Mouse (Mus musculus): ENCODE results near the gene Dcaf5. TPM values are rescaled to one million over a fixed set of nuclear protein-coding genes. Genes with fewer than 3 reads are reported as not detected.

Gene Dcaf5
- total RNA-seq, 1 experiment from 2014 or later, result 19.0 TPM

DNA sequence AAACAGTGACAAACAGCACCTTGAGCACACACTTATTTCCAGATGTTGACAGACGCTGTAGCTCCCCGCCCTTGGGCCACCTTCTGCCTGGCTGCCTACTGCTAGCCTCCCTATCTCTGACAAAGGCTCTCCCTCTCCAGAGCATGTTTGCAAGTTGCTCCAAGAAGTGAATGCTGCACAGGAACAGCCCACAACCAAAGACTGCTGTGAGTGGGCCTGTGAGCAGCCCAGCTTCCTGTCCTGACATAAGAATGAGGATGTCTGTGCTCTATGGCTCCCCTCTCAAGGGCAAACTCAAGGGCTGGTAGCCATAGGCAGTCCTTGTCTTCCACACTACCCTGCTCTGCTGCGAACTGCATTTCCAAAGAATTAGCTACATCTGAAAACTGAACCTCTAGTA lies 71.1 kb downstream of the Dcaf5 start:
- no peak for ATAC-seq (replicated peaks; ENCODE audit: low read depth, poor library complexity, severe bottlenecking)

DNA sequence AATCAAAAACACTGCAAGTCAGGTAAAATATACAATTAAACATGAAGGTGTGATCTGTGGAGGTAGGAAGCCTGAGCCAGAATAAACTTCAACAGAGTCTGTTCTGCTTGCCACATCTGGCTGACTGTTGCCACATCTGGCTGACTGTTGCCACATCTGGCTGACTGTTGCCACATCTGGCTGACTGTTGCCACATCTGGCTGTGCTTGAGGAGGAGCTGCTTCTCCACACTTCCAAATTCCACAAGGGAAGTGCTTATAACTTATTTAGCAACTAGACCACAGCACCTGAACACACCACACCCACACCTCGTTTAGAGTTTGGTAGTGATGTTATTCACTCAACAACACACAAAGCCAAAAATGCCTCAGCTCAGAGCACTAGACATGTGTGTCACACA lies 74.7 kb downstream of the Dcaf5 start:
- no peak for ATAC-seq (replicated peaks; ENCODE audit: low read depth, poor library complexity, severe bottlenecking)

DNA sequence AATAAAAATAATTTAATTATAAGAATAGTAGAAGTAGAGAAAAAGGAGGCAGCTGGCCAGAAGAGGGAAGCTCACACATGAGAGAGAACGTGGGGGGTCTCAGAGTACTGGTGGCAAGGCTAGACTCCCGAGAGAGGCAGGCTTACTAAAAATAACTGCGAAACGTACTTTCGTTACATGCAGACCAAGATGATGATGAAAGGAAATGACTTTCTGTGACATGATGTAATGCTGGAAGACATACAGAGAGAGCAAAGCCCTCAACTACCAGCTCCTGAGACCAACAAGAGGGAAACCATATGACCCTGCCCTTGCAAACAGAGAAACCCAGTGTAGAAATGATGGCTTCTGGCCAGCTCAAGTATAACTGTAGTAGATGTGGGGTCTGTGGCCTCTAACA lies 76.1 kb downstream of the Dcaf5 start:
- peak; percentile 76 for ATAC-seq (replicated peaks; ENCODE audit: low read depth, poor library complexity, severe bottlenecking)

DNA sequence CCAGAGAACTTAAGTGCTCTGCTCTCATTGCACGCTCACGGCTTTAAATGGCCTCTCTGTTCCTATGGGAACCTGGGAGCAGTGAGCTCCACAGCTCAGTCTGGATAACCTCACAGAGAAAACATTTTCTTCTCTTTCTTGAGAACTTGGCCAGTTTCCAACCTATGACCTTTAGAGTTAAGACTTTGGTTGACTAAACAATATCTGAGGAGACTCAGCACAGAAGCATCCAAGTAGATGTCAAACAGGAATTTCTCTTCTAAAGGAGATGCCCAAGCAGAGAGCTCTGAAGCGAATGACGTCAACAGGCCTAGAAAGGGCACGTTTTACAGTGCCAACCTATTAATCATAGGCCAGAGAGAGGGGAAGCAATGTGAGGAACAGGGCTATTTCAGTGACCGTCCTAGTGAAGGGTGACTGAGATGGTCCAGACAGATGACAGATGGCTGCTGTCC lies 91.6 kb downstream of the Dcaf5 start:
- no peak for ATAC-seq (replicated peaks; ENCODE audit: low read depth, poor library complexity, severe bottlenecking)

DNA sequence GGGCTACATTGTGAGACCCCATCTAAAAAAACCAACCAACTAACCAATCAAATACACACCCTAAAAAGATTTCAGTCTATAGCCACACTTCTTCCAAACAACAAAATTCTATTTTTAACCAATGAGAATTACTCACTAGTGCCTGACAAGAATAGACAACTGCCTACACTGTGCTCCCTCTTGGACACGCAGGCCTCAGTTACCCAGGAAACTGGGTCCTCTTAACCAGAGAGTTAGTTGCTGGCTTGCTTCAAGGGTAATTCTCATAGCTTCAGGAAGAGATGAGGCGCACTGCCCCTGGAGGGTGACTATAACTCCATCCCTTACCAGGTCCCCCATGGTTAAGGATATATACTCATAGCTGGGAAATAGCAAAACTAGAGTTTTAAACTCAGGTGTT lies 95.5 kb downstream of the Dcaf5 start:
- ATAC-seq (replicated peaks; ENCODE audit: low read depth, poor library complexity, severe bottlenecking), result no peak

DNA sequence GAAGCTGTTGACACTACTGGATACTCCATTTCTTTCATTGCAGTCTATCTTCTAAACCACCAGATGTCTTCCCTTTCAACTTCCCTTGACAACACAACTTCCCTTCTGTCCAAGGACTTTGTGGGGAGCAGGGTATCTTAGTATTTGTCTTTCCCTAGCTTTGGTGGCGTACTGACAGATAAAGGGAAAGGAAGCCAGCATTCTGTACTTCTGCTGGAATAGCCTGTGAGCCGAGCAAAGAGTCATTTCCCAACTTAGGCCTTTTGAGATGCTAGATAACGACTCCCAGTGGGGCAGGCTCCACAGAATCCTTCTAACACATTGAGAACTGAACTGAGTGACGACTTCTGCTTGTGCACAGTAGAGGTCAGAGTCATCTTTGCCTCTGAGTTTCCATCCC lies 102.2 kb downstream of the Dcaf5 start:
- ATAC-seq (replicated peaks; ENCODE audit: low read depth, poor library complexity, severe bottlenecking), result 0 out of 2 replicates have a peak, but pooled peaks have one; percentile 13

DNA sequence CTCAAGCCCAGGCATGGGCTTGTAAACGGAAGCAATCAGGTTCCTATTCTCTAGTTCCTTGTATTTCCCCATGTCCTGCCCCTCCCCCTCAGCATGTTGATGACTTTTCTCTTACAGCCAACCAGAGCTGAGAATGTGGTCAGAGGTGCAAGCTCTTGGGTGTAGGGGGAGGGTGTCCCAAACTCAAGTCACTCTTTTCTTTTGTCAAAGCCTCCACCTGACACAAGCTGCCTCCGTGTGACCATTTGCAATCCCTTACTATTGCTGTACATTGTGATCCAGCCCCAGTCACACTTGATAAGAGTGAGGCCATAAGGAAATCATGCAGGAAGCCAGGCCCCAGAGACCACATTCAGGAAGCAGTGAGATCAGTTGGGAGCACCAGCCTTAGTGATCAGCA lies 104.8 kb downstream of the Dcaf5 start:
- peak; percentile 69 for ATAC-seq (replicated peaks; ENCODE audit: low read depth, poor library complexity, severe bottlenecking)

DNA sequence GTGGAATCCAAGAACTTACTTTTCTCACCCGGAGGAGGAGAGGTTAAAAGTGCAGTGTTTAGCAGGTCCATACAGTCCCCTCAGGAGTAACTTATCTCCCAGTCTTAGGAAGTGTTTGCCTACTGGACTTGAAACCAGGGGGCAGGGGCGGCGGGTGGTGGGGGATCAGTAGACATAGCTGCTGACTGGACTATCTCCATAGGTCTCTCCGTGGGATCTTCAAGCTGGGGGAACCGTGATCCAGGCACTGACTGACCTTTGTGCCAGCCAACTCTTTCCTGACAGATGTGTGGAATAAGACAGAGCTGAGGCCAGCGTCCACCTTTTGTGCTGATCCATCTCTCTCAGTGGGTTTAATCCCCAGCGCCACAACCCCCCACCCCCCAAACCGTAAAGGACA lies 105.6 kb downstream of the Dcaf5 start:
- no peak for ATAC-seq (replicated peaks; ENCODE audit: low read depth, poor library complexity, severe bottlenecking)

DNA sequence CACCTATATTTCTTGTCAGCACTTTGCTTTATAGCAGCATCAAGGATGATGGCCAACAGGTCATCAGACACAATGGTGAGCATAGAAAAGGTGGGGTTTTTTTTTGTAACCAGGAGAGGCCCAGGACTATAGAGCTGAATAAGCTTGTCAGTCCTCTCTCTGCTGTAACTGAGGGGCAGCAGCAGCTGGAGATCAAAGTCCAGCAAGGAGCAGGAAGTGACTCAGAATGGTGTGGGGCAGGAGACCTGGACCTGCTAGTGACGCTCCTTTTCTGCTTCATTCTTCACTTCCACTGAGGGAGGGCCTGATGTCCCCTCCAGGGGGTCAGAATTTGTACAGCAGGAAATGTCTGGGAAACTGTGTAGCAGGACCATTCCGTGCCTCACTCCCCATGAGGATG lies 106.8 kb downstream of the Dcaf5 start:
- ATAC-seq (replicated peaks; ENCODE audit: low read depth, poor library complexity, severe bottlenecking), result no peak

DNA sequence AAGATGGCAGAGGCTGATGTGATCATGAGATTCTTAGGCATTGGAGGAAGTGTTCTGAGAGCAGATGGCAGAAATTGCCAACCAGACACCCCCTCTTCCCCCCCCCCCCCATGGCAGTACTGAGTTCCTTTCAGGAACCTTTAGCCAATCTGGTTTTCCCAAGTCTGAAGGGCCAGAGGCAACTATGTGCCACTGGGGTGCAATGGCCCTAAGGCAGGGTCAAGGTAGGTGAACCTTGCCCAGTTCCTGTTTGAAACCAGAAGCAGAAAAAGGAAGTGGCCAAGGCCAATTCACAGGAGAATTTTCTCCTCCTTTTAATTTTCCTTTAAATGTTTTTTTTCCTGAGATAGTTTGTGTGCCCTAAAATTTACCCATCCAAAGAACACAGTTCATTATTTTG lies 110.4 kb downstream of the Dcaf5 start:
- ATAC-seq (replicated peaks; ENCODE audit: low read depth, poor library complexity, severe bottlenecking), result 0 out of 2 replicates have a peak, but pooled peaks have one; percentile 25

DNA sequence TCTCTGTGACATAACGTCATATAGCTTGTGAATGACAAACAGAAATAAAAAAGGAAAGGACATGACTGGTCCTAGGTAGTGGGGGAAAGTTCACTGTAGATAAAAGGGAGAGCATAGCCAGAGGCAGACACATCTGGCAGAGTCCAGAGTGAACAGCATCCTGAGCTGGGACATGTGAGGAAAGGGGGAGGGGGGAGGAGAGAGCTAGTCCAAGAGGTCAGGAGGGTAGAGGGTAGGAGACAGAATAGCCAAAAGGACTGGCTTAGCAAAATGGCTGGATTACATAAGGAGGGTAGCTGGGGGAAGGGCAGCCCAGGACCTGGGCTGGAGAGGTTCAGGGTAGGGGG lies 111.6 kb downstream of the Dcaf5 start:
- no peak for ATAC-seq (replicated peaks; ENCODE audit: low read depth, poor library complexity, severe bottlenecking)

DNA sequence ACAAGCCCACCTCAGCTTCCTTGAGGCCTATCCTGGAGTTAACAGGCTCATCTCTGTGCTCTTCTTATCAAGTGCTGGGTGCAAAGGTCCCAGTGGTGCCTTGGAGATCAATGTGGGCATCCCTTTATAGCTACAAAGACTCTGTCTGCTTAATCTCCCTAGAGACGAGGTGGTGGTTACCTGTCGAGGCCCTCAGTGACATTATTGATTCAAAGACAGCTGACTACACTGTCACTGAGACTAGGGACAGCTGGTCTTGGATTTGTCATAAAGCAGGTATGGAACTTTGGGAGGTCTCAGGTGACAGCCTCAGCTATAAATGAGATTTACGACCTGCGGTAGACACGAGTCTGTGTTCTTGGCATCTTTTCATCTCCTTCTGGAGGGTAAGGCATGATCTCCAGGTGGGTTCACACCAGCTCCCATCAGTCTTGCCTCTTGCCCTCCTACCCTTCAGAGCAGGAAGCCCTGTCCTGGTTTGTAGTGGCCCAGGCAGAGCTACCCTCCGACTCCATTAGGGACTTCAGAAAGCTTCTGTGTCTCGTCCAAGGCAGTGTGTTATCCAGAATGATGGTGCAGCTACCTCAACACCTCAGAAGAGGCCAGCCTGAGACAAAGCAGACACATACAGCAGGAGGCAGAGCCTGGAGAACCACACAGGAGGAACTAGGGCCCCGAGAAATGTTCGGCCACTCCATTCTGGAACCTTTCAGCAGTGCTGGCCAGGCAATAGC lies 112.2 kb downstream of the Dcaf5 start:
- no peak for ATAC-seq (replicated peaks; ENCODE audit: low read depth, poor library complexity, severe bottlenecking)

DNA sequence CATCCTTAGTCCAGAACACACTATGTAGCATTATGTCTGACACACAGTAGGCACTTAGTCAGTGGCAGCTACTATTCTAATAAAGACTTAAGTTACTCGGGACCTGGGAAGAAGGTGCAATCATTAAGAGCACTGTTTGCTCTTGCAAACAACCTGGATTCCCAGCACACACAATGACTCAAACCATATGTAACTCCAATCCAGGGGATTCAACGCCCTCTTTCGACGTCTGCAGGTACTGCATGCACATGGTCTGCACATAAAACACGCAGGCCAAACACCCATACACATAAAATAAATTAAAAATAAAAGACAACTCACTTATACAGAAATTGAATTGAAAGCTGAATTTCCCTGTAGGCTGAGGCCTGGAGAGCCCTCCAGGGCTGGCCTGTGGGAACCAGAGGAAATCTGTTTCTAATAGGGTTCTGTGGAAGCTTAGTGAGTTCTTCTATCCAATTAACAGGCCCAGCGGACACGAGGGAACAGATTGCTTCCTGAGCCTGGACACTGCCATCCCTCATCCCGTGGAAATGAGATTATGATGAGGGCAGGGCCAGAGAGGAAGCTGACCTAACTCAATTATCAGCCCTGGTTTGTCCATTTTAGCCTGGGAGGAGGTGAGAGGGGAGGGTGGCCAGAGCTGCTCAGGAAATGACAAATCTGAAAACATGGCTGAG lies 112.9 kb downstream of the Dcaf5 start:
- ATAC-seq (replicated peaks; ENCODE audit: low read depth, poor library complexity, severe bottlenecking), result no peak

DNA sequence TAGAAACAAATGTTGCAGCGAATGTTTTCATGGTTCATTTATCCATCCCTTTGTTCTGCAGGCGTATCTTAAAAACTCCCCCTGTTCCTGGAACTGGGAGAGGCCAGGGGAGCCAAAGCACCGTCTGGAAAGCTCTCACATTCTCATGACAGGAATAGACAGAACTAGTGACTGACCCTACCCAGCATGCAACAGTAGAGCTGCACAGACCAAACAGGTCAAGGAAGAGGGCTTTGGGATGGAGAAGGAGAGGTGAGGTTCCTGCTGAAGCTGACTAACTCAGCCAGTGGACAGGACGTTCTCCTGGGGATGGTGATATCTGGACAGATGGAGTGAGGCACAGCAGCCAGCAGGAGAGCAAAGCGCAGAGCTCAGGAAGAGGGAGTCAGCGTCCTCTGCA lies 113.9 kb downstream of the Dcaf5 start:
- no peak for ATAC-seq (replicated peaks; ENCODE audit: low read depth, poor library complexity, severe bottlenecking)

DNA sequence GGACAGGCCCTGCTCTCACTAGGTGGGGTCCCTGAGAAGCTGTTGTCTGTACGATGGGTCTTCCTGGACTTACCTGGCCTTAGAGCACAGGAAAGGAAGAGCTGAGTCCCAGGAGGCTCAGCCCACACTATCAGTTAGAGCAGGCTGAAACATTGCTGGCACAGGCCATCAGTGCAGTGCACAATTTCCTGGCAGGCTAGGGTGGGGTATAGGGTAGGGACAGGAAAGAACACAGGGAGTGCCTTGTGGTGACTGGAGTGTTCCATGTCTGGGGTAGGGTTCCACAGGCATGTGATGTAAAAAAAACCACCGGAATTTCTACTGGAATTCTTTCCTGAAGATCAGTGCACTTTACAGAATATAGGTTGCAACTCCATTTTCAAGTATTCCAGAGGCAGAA lies 117.3 kb downstream of the Dcaf5 start:
- ATAC-seq (replicated peaks; ENCODE audit: low read depth, poor library complexity, severe bottlenecking), result no peak

DNA sequence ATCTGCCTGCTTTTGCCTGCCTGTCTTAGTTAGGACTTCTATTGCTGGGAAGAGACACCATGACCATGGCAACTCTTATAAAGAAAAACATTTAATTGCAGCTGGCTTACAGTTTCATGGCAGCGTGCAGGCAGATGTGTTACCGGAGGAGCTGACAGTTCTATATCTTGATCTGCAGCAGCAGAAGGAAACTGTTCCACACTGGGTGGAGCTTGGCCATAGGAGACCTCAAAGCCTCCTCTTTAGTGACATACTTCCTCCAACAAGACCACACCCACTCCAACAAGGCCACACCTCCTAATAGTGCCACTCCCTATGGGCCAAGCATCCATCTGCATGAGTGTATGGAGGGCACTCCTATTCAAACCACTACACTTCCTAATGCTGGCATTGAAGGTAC lies 121.1 kb downstream of the Dcaf5 start:
- no peak for ATAC-seq (replicated peaks; ENCODE audit: low read depth, poor library complexity, severe bottlenecking)

DNA sequence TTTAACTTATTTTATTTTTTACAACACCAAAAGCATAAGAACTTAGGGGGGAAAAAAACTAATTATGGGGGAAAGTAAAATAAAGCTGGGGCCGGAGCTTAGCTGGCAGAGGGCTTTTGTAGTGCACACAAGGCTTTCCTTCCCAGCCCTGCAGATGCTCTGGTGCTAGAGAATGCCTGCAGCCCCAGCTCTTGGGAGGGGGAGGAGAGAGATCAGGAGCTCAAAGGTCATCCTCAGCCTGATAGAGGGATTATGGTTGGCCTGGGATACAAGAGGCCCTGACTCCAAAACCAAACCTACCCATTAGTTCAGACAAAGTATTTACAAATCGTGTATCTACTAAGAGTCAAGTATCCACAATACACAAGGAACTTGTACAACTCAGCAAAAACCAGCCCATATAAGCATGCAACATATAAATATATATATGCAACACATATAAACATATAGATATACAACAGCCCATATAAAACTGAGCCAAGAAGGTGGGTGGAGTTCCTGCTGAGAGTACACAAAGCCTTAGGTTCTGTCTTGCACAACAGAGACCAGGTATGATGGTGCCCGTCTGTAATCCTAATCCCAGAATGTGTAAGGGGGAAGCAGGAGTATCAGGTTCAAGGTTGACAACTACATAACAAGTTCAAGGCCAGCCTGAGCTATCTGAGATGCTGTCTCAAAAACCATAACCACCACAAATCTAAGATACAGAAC lies 124.3 kb downstream of the Dcaf5 start:
- ATAC-seq (replicated peaks; ENCODE audit: low read depth, poor library complexity, severe bottlenecking), result no peak

DNA sequence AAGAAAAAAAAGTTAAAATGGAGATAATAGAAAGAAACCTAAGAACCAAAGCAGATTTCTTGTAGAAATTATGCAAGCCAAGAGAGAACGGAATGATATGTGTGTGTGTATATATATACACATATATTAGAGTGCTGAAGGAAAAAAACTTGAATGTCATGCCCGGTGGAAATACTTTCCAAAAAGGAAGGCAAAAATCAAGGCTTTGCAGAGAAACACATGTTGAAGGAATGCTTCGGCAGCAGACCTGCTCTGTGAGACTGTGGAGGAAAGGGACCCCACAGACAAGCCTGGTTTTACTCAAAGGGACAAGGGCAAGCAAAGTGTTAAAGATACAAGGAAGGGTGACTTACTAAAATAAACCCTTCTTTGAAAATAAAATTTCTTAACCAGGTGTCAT lies 128.8 kb downstream of the Dcaf5 start:
- no peak for ATAC-seq (replicated peaks; ENCODE audit: low read depth, poor library complexity, severe bottlenecking)

DNA sequence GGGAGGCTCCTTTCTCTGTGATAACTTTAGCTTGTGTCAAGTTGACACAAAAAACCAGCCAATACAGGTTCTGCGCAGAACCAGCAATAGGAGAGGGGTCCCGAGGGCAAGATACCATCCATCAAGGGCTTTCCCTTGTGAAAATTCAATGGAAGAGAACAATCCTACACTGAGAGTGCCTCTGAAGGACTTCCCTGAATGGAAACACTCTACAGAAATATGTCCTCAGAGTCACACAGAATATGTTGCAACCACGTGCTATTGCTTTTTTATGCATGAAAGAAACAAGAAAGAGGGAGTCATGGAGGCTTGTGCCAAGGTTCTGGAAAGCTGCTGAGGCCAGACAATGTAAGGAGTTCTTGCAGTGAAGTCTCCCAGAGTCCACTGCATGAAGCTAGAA lies 131.9 kb downstream of the Dcaf5 start:
- ATAC-seq (replicated peaks; ENCODE audit: low read depth, poor library complexity, severe bottlenecking), result no peak

DNA sequence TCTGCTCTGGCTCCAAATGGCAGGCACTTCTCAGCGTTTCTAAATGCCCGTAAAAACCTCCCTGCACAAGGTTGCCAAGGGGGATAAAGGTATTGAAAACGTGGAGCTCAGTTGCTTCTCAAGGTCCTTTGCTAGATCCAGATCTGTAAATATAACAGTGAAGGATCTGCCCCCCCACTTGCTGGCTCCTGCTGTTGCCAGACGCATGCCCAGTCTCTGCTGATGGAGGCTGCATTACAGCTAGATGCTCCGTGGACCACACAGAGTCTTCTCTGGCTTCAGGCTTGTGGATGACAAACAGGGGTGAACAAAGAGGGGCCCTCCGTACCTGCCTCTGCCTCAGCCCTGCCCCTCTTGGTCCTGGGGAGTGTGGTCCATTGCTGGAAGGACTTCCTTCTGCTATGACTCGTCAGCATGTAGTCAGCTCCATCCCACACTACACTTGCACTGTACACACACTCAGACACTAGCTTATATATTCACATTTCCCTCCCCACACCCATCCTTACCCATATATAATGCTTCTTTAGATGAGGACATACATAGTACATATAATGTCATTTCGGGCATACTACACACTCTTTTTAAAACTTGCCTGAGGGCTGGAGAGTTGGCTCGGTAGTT lies 135.5 kb downstream of the Dcaf5 start:
- no peak for ATAC-seq (replicated peaks; ENCODE audit: low read depth, poor library complexity, severe bottlenecking)

DNA sequence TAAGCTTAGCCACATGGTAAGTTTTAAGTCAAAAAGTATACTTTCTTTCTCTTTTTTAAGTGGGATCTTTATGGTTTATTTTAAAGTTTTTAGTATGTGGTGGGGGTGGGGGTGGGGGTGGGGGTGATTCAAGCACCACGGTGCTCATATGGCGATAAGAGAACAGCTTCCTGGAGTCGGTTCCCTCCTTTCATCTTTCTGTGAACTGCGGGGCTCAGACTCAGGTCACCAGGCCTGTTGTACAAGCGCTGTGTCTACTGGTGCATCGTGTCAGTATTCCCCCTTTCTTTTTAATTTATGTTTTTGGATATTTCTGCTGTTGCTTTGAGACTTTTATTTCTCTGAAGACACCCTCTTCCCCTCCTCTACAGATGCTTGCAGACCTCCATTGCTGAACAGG lies 137.7 kb downstream of the Dcaf5 start:
- no peak for ATAC-seq (replicated peaks; ENCODE audit: low read depth, poor library complexity, severe bottlenecking)

Measured in common myeloid progenitor, adult 5-6 weeks (primary cell).